Mouse (Mus musculus): ENCODE data around the gene Prap1. TPM values are rescaled to one million over a fixed set of nuclear protein-coding genes. Genes with fewer than 3 reads are reported as not detected.

Gene Prap1
- total RNA-seq, 2 experiments from 2014 or later = not detected

DNA sequence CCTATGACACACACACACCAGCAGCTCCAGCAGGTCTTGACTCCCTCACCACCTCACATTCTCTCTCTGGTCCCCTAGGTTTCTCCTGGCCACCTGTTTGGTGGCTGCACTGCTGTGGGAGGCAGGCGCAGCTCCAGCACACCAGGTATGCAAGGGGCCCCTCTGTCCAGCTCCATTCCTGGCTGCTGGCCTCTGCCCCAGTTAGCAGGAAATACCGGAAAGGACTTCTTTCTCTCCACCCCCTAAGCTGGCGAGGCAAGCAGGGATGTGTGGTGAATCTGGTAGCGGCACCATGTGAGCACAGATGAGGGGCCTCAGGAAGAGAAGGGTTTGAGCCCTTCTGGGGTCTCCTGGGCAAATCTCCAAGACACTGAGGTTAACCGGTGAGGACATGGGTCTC, 1.8 kb downstream of the Prap1 start:
- Histone ChIP-seq H3K27ac (no peak overlapping the region), H3K4me3 (no peak overlapping the region)
- intact Hi-C loops (cut with DNase I) = no loop called here
- TF ChIP-seq CTCF (IDR thresholded peaks at IDR 0.05) = no peak
- DNase-seq (ENCODE audit: extremely low spot score in 1 of 2, low spot score in 2 of 2) = no peak

DNA sequence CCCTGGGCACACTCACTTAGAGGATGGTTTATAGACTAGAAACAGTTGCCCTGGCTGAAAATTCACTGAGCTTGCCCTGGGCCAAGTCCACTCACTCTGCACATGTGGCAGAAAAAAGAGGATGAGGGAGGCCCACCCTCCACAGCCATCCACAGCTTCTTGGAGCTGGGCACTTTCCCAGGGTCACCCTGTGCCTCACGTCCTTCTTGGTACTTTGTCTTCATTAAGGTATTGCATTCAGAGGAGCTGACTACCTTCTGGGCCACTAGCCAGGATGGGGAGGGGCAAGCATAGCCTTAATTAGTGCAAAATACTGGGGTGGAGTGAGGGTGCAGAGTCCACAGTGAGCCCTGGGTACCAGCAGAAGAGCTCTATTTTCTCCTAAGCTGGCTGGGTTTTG, 2.4 kb downstream of the Prap1 start:
- Histone ChIP-seq H3K27ac (no peak overlapping the region), H3K4me3 (no peak overlapping the region)
- DNase-seq (ENCODE audit: extremely low spot score in 1 of 2, low spot score in 2 of 2) = no peak
- intact Hi-C loops (cut with DNase I) = no loop called here
- TF ChIP-seq CTCF (IDR thresholded peaks at IDR 0.05) = no peak

DNA sequence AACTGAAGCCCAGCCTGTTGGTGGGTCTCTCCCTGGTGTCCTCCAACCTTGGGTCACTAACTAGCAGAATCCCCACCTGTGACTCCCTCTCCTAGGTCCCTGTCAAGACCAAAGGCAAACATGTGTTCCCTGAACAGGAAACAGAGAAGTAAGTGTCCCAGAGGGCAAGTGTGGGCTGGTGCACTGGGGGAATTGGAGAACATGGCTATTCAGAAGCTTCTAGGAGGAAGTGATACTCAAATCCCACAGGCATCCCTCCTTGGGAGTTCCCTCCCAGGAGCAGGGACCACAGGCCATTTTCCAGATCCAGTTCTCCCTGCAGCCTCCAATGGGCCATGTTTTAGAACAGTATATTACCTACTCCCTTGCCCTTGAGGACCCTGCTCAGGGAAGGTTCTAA, 2.9 kb downstream of the Prap1 start:
- intact Hi-C loops (cut with DNase I) = no loop called here
- Histone ChIP-seq H3K4me3 (no peak overlapping the region), H3K27ac (no peak overlapping the region)
- TF ChIP-seq CTCF (IDR thresholded peaks at IDR 0.05) = no peak
- no peak for DNase-seq (ENCODE audit: extremely low spot score in 1 of 2, low spot score in 2 of 2)

- intact Hi-C loops (cut with DNase I) = no loop called here
- Histone ChIP-seq H3K27ac (no peak overlapping the region), H3K4me3 (no peak overlapping the region)
- no peak for TF ChIP-seq CTCF (IDR thresholded peaks at IDR 0.05)
- no peak for DNase-seq (ENCODE audit: extremely low spot score in 1 of 2, low spot score in 2 of 2)
Measured at GRCm38 (mm10) chr7:140098466-140098865, 5.3 kb downstream of the Prap1 start.

- Histone ChIP-seq H3K27ac (peak overlapping the region; percentile 86; the same call in 1 of the 2 replicates), H3K4me3 (peak overlapping the region; percentile 62)
- intact Hi-C loops (cut with DNase I) = no loop called here
- no peak for TF ChIP-seq CTCF (IDR thresholded peaks at IDR 0.05)
- DNase-seq (ENCODE audit: extremely low spot score in 1 of 2, low spot score in 2 of 2) = no peak
Measured at GRCm38 (mm10) chr7:140101498-140101897, 8.3 kb downstream of the Prap1 start.

- peak within 1 kb of the TSS; percentile 62 for H3K4me3 ChIP-seq
- intact Hi-C loops (cut with DNase I) = loop anchor here (1.0 to 2.0 kb wide), 3 partner anchors 21 to 35 kb away; partner anchors contain the start of gene Mtg1
- TF ChIP-seq CTCF (IDR thresholded peaks at IDR 0.05) = no peak
- peak; percentile 79 to 83 for DNase-seq (ENCODE audit: extremely low spot score in 1 of 2, low spot score in 2 of 2)
- H3K27ac ChIP-seq = peak within 1 kb of the TSS; percentile 86
Measured at GRCm38 (mm10) chr7:140101993-140102860, 9.0 kb downstream of the Prap1 start, which contains the start of gene Fuom. Gene Fuom (minus strand): TSS chr7:140102441.

DNA sequence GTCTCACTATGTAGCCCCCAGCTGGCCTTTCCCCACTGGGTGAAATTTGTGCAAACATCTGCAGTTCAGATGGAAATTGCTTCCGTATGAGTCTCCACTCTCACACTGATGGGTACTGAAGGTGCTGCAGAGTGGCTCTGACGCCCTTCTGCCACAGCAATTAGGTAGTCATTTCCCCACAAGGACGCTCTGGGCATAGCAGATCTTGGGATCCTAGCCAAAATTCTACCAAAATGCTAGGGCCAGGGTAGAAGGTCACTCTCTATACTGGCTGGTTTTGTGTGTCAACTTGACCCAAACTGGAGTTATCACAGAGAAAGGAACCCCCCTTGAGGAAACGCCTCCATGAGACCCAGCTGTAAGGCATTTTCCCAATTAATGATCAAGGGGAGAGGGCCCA, 10.8 kb downstream of the Prap1 start:
- H3K4me3 ChIP-seq = no peak overlapping the region
- DNase-seq (ENCODE audit: extremely low spot score in 1 of 2, low spot score in 2 of 2) = no peak
- H3K27ac ChIP-seq = no peak overlapping the region
- TF ChIP-seq CTCF (IDR thresholded peaks at IDR 0.05) = no peak
- intact Hi-C loops (cut with DNase I) = no loop called here

- Histone ChIP-seq H3K4me3 (no peak overlapping the region), H3K27ac (no peak overlapping the region)
- TF ChIP-seq CTCF (IDR thresholded peaks at IDR 0.05) = no peak
- no peak for DNase-seq (ENCODE audit: extremely low spot score in 1 of 2, low spot score in 2 of 2)
- intact Hi-C loops (cut with DNase I) = no loop called here
Measured at GRCm38 (mm10) chr7:140111943-140112342, 18.7 kb downstream of the Prap1 start.

DNA sequence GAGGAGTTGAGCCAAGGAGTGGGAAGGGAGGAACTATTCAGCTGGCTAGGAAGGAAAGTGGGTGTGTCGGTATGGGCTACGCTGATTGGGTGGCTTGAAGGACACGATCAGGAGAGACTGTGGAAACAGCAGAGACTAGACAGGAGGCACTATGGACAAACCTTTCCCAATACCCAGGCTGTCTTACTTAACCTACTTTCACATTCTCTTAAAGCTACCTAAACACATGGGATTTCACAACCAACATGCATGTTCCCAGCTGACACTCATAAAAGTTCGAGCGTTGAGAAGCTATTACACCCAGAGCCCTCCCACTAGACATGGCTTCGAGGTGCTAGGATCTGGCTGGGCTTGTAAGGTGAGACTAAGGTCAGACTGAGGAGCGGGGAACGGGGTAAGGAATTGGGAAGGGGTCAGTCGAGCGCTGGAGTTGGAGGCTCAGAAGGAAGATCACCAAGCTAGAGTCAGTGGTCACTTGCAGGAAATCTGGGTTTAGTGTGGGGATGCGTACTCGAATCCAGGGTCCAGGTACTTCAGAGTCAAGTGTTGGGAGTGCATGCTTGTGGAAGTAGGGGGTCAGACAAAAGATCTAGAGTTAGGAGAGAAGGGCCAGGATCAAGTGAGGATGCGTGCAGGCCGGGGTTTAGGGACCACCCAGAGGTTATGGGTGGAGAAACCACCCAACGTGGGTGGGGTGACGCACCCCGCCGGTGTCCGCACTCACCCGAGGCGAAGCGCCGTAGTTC, 22.6 kb downstream of the Prap1 start, which contains the start of gene Paox:
Paox (plus strand) TSS at position 217 of the 746 bp plus-strand sequence.
- no peak for TF ChIP-seq CTCF (IDR thresholded peaks at IDR 0.05)
- intact Hi-C loops (cut with DNase I) = loop anchor here (2.0 kb wide), 1 partner anchor 35 kb away; no protein-coding TSS in a partner anchor
- H3K27ac ChIP-seq = peak within 1 kb of the TSS; percentile 96

GRCm38 (mm10) chr7:140116329-140117054, 23.3 kb downstream of the Prap1 start, which contains the start of gene Echs1:
Gene Echs1 (minus strand): TSS chr7:140116476.
- DNase-seq (ENCODE audit: extremely low spot score in 1 of 2, low spot score in 2 of 2) = peak; percentile 82 to 87
- intact Hi-C loops (cut with DNase I) = loop anchor here (2.0 kb wide), 1 partner anchor 36 kb away; no protein-coding TSS in a partner anchor
- Histone ChIP-seq H3K4me3 (peak within 1 kb of the TSS; percentile 85), H3K27ac (peak within 1 kb of the TSS; percentile 96)
- no peak for TF ChIP-seq CTCF (IDR thresholded peaks at IDR 0.05)

More for the DNA sequence above, 22.6 kb downstream of the Prap1 start, which contains the start of gene Paox:
- peak; percentile 23 to 40 for DNase-seq (ENCODE audit: extremely low spot score in 1 of 2, low spot score in 2 of 2)
- H3K4me3 ChIP-seq = peak within 1 kb of the TSS; percentile 85

- intact Hi-C loops (cut with DNase I) = no loop called here
- no peak for TF ChIP-seq CTCF (IDR thresholded peaks at IDR 0.05)
Measured at GRCm38 (mm10) chr7:140120484-140120883, 27.3 kb downstream of the Prap1 start.

More at GRCm38 (mm10) chr7:140120484-140120883, 27.3 kb downstream of the Prap1 start:
- Histone ChIP-seq H3K27ac (no peak overlapping the region), H3K4me3 (no peak overlapping the region)
- DNase-seq (ENCODE audit: extremely low spot score in 1 of 2, low spot score in 2 of 2) = no peak

Data from left cerebral cortex, adult 2 months (tissue).